Mouse (Mus musculus): ENCODE results near the gene Dazl. TPM values are rescaled to one million over a fixed set of nuclear protein-coding genes. Genes with fewer than 3 reads are reported as not detected.
A peak's percentile ranks its signal among the peaks of the same experiment; 100 is the strongest.
"Not testable (repeated sequence)": the region's sequence is repeated elsewhere in the genome, so short reads cannot be mapped to it uniquely, and the experiment has no call there.

Gene Dazl
- total RNA-seq, 4 experiments from 2014 or later = 0.20 to 0.44 TPM; not detected in 2

GRCm38 (mm10) chr17:50291485-50292200 is 1.8 kb downstream of the Dazl start:
- DNase-seq (ENCODE audit: low spot score) = peak; percentile 56

- no peak for DNase-seq (ENCODE audit: low spot score)
Observed at GRCm38 (mm10) chr17:50284845-50285244, 8.6 kb downstream of the Dazl start.

GRCm38 (mm10) chr17:50261615-50262014 is 31.8 kb downstream of the Dazl start:
- DNase-seq (ENCODE audit: low spot score) = not testable (repeated sequence)

GRCm38 (mm10) chr17:50260856-50261255 is 32.6 kb downstream of the Dazl start:
- no peak for DNase-seq (ENCODE audit: low spot score)

- DNase-seq (ENCODE audit: low spot score) = no peak
Observed at GRCm38 (mm10) chr17:50246605-50247004, 46.8 kb downstream of the Dazl start.

GRCm38 (mm10) chr17:50244675-50245074 is 48.8 kb downstream of the Dazl start:
- DNase-seq (ENCODE audit: low spot score) = no peak

- no peak for DNase-seq (ENCODE audit: low spot score)
Observed at GRCm38 (mm10) chr17:50243326-50243725, 50.1 kb downstream of the Dazl start.

GRCm38 (mm10) chr17:50237818-50238610 is 55.4 kb downstream of the Dazl start:
- no peak for DNase-seq (ENCODE audit: low spot score)

GRCm38 (mm10) chr17:50237436-50237709 is 56.1 kb downstream of the Dazl start:
- DNase-seq (ENCODE audit: low spot score) = peak; percentile 84

GRCm38 (mm10) chr17:50236702-50237435 is 56.6 kb downstream of the Dazl start:
- DNase-seq (ENCODE audit: low spot score) = no peak

- no peak for DNase-seq (ENCODE audit: low spot score)
Observed at GRCm38 (mm10) chr17:50235943-50236701, 57.3 kb downstream of the Dazl start.

- DNase-seq (ENCODE audit: low spot score) = no peak
Observed at GRCm38 (mm10) chr17:50233956-50234355, 59.5 kb downstream of the Dazl start.

- no peak for DNase-seq (ENCODE audit: low spot score)
Observed at GRCm38 (mm10) chr17:50232821-50233220, 60.6 kb downstream of the Dazl start.

GRCm38 (mm10) chr17:50231206-50231605 is 62.2 kb downstream of the Dazl start:
- no peak for DNase-seq (ENCODE audit: low spot score)

- no peak for DNase-seq (ENCODE audit: low spot score)
Observed at GRCm38 (mm10) chr17:50229534-50229933, 63.9 kb downstream of the Dazl start.

Other genes with a start within 250 kb of the Dazl start
- gene Rftn1, start 103.0 kb downstream of the Dazl start, total RNA-seq (2022) = 10 to 100 TPM; 45.4 to 54.7 (median 50.4) TPM
- 10 to 100 TPM in 1 of 4 experiments, 1 to 10 TPM in 3; 8.3 to 10.7 (median 9.3) TPM for gene Plcl2, start 215.8 kb upstream of the Dazl start, total RNA-seq (2022)

Data from heart, adult 8-10 months (tissue).